Mouse (Mus musculus) heart, embryonic 14.5 days (tissue): ENCODE results near the gene Mecom. TPM values are rescaled to one million over a fixed set of nuclear protein-coding genes. Genes with fewer than 3 reads are reported as not detected.

Experiments used
- ATAC-seq: fragments of 200-750 bp; cut with Nextera tagmentation; 2 replicates; pipeline ENCODE4 v1.8.0; 2017; ENCODE audit warnings: low read depth, moderate TSS enrichment; ENCODE audit not compliant: insufficient number of reproducible peaks, insufficient read depth, low FRiP score
- H3K27ac ChIP-seq, 2 experiments: fragments of 200-500 bp in 1 of 2; fragments of 300-500 bp in 1 of 2; sonication (generic) in 1 of 2; replicated peaks in 1 of 2; 2 replicates each; pipeline ENCODE4 v1.5.1; 2012 to 2014; ENCODE audit warnings: low read depth in 2 of 2, low read length in 2 of 2, control low read depth in 1 of 2, mild to moderate bottlenecking in 1 of 2, mixed read lengths in 1 of 2; ENCODE audit not compliant: control insufficient read depth in 1 of 2, insufficient read depth in 1 of 2
- H3K27me3 ChIP-seq: fragments of 300-500 bp; sonication (generic); 2 replicates; pipeline ENCODE4 v1.6.1; 2014; ENCODE audit warnings: mild to moderate bottlenecking, low read length, control low read depth; ENCODE audit not compliant: control insufficient read depth, insufficient read depth
- H3K36me3 ChIP-seq: fragments of 300-500 bp; sonication (generic); 2 replicates; pipeline ENCODE4 v1.6.1; 2014; ENCODE audit warnings: mild to moderate bottlenecking, control low read depth, low read length, mixed read lengths; ENCODE audit not compliant: control insufficient read depth, insufficient read depth
- H3K4me1 ChIP-seq, 2 experiments: fragments of 200-500 bp in 1 of 2; fragments of 300-500 bp in 1 of 2; sonication (generic) in 1 of 2; 2 replicates each; pipeline ENCODE4 v1.6.1; 2012 to 2014; ENCODE audit warnings: low read length in 2 of 2, control low read depth in 1 of 2, mixed read lengths in 1 of 2; ENCODE audit not compliant: control insufficient read depth in 2 of 2, insufficient read depth in 2 of 2
- H3K4me2 ChIP-seq: fragments of 300-500 bp; sonication (generic); 2 replicates; pipeline ENCODE4 v1.6.1; 2014; ENCODE audit warnings: mild to moderate bottlenecking, low read length
- H3K4me3 ChIP-seq, 2 experiments: fragments of 200-500 bp in 1 of 2; fragments of 300-500 bp in 1 of 2; sonication (generic) in 1 of 2; 2 replicates each; pipeline ENCODE4 v1.5.1; 2012 to 2014; ENCODE audit warnings: low read length in 2 of 2, mild to moderate bottlenecking in 2 of 2, control low read depth in 1 of 2, low read depth in 1 of 2, moderate library complexity in 1 of 2; ENCODE audit not compliant: control insufficient read depth in 1 of 2, insufficient read depth in 1 of 2
- H3K9ac ChIP-seq: fragments of 300-500 bp; sonication (generic); 2 replicates; pipeline ENCODE4 v1.6.1; 2014; ENCODE audit warnings: mild to moderate bottlenecking, low read length
- H3K9me3 ChIP-seq: fragments of 300-500 bp; sonication (generic); 2 replicates; pipeline ENCODE4 v1.6.1; 2016; ENCODE audit warnings: low read length, control low read depth; ENCODE audit not compliant: control insufficient read depth
- WGBS: fragments of 180-500 bp; shearing (Covaris S2); extraction: QIAGEN DNeasy Blood & Tissue Kit; methylation state at CpG from one replicate; pipeline ENCODE4 v1.1.7; 2014; 5-methylcytosine and 5-hydroxymethylcytosine counted together
- polyA plus RNA-seq: library from polyadenylated mRNA; unstranded; fragments of >200 nt; fragmentation: Nextera tagmentation; extraction: Ambion mirVana; gene quantifications from 2 replicates; pipeline ENCODE4 v1.2.1, GENCODE M21; 2014

Mecom gene
- polyA plus RNA-seq, 1 experiment from 2014 or later, result 23.0 TPM

DNA sequence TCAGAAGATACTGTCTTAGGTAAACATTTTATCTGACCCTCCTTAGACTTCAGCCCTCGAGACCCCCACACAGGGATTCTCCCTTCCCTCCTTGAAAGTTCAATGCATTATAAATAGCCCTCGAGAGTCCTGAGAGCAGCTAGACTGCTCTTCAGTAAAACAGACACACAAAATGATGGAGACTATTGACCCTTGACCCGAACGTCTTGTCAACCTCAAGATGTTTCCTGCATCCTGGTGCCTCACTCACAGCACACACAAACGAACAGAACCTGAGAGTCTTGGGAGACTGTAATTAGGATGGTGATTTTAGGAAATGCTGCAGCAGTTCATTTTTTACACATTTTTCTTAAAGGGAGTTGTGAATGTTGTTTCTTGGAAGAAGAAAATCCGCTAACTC is 168.5 kb downstream of the Mecom start:
- Histone ChIP-seq H3K9me3 (no peaks in the 10 kb centered on the region), H3K4me2 (no peak overlapping the region), H3K4me3 (no peak overlapping the region), H3K36me3 (no peaks in the 10 kb centered on the region), H3K4me1 (no peaks in the 10 kb centered on the region), H3K9ac (no peak overlapping the region), H3K27ac (no peak overlapping the region), H3K27me3 (no peaks in the 10 kb centered on the region)
- no peak for ATAC-seq
- 39% methylated on average over 6 of the region's 6 CpGs for WGBS

DNA sequence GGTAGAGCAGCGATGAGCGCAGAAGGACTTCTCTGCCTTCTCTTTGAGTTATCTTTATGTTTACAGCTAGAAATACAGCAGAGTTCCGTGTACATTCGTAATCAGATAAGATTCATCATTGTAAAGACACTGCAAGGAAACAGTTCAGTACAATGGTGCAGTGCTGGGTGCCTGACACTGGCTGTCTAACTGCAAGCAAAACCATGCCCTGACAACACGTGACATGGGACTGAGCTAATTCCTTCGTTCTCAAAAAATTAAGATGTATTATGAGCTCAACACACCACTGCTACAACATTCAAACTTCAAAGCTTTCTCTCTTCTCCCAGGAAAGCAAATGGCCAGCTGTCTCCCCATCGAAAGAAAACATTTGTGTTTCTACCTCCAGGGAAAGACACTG is 176.3 kb downstream of the Mecom start:
- H3K27ac ChIP-seq, result no peak overlapping the region
- H3K4me2 ChIP-seq, result peak overlapping the region; percentile 40
- no peak overlapping the region for H3K9ac ChIP-seq
- H3K27me3 ChIP-seq, result no peaks in the 10 kb centered on the region
- no peak overlapping the region for H3K4me3 ChIP-seq
- no peak for ATAC-seq
- 47% methylated on average over 7 of the region's 7 CpGs for WGBS
- H3K9me3 ChIP-seq, result no peaks in the 10 kb centered on the region
- no peaks in the 10 kb centered on the region for H3K36me3 ChIP-seq
- no peaks in the 10 kb centered on the region for H3K4me1 ChIP-seq

- H3K4me1 ChIP-seq, result no peaks in the 10 kb centered on the region
These were observed 176.8 kb downstream of the Mecom start for GRCm38 (mm10) chr3:30370860-30371455.

GRCm38 (mm10) chr3:30366621-30367020 is 181.2 kb downstream of the Mecom start:
- H3K27ac ChIP-seq, result no peak overlapping the region
- H3K4me2 ChIP-seq, result no peak overlapping the region
- H3K4me1 ChIP-seq, result peaks cover 4 to 6% of the 10 kb centered on the region in 2 experiments; a peak in 3 of 4 replicates
- WGBS, result 84% methylated on average over 7 of the region's 7 CpGs
- H3K9ac ChIP-seq, result no peak overlapping the region
- no peaks in the 10 kb centered on the region for H3K9me3 ChIP-seq
- no peaks in the 10 kb centered on the region for H3K36me3 ChIP-seq
- H3K4me3 ChIP-seq, result no peak overlapping the region
- ATAC-seq, result no peak
- H3K27me3 ChIP-seq, result no peaks in the 10 kb centered on the region

More at GRCm38 (mm10) chr3:30370860-30371455, 176.8 kb downstream of the Mecom start:
- H3K4me2 ChIP-seq, result peak overlapping the region; percentile 40
- no peaks in the 10 kb centered on the region for H3K9me3 ChIP-seq
- no peak for ATAC-seq
- H3K27me3 ChIP-seq, result no peaks in the 10 kb centered on the region
- H3K27ac ChIP-seq, result no peak overlapping the region
- 68% methylated on average over 16 of the region's 16 CpGs for WGBS
- H3K4me3 ChIP-seq, result no peak overlapping the region
- no peaks in the 10 kb centered on the region for H3K36me3 ChIP-seq
- no peak overlapping the region for H3K9ac ChIP-seq

- Histone ChIP-seq H3K9me3 (no peaks in the 10 kb centered on the region), H3K4me3 (no peak overlapping the region), H3K4me2 (no peak overlapping the region), H3K4me1 (peaks cover 4 to 6% of the 10 kb centered on the region in 2 experiments; a peak in 3 of 4 replicates), H3K9ac (no peak overlapping the region), H3K27ac (no peak overlapping the region), H3K27me3 (no peaks in the 10 kb centered on the region), H3K36me3 (no peaks in the 10 kb centered on the region)
- no peak for ATAC-seq
- 71% methylated on average over 5 of the region's 5 CpGs for WGBS
These were observed 186.6 kb downstream of the Mecom start for GRCm38 (mm10) chr3:30361190-30361589.

GRCm38 (mm10) chr3:30353878-30354727 is 193.7 kb downstream of the Mecom start:
- H3K4me3 ChIP-seq, result no peak overlapping the region
- H3K36me3 ChIP-seq, result no peaks in the 10 kb centered on the region
- no peaks in the 10 kb centered on the region for H3K27me3 ChIP-seq
- H3K4me2 ChIP-seq, result no peak overlapping the region
- H3K9ac ChIP-seq, result no peak overlapping the region
- WGBS, result 11% methylated on average over 6 of the region's 6 CpGs
- H3K9me3 ChIP-seq, result no peaks in the 10 kb centered on the region
- H3K27ac ChIP-seq, result no peak overlapping the region
- ATAC-seq, result no peak; the same call in 1 of the 2 replicates
- H3K4me1 ChIP-seq, result peaks cover 5 to 6% of the 10 kb centered on the region in 2 experiments

GRCm38 (mm10) chr3:30349279-30349678 is 198.5 kb downstream of the Mecom start:
- no peak for ATAC-seq
- Histone ChIP-seq H3K4me1 (peaks cover 3 to 4% of the 10 kb centered on the region in 2 experiments; a peak in 3 of 4 replicates), H3K9ac (no peak overlapping the region), H3K27me3 (no peaks in the 10 kb centered on the region), H3K27ac (no peak overlapping the region), H3K36me3 (no peaks in the 10 kb centered on the region), H3K4me3 (no peak overlapping the region), H3K9me3 (no peaks in the 10 kb centered on the region), H3K4me2 (no peak overlapping the region)
- 57% methylated on average over 7 of the region's 7 CpGs for WGBS
